Mouse (Mus musculus) embryonic fibroblast, embryonic 13.5 days (primary cell): ENCODE results near the gene Ttc41.

Experiments used
- CTCF ChIP-seq: IDR thresholded peaks from 2 replicates; pipeline ENCODE4 v1.5.1; 2011; ENCODE audit warnings: mild to moderate bottlenecking, control low read depth, low read length, moderate library complexity, borderline replicate concordance; ENCODE audit not compliant: insufficient read depth
- POLR2A ChIP-seq: IDR thresholded peaks from 2 replicates; pipeline ENCODE4 v1.6.1; 2011; ENCODE audit warnings: low read depth, mild to moderate bottlenecking, control low read depth, low read length, moderate library complexity

DNA sequence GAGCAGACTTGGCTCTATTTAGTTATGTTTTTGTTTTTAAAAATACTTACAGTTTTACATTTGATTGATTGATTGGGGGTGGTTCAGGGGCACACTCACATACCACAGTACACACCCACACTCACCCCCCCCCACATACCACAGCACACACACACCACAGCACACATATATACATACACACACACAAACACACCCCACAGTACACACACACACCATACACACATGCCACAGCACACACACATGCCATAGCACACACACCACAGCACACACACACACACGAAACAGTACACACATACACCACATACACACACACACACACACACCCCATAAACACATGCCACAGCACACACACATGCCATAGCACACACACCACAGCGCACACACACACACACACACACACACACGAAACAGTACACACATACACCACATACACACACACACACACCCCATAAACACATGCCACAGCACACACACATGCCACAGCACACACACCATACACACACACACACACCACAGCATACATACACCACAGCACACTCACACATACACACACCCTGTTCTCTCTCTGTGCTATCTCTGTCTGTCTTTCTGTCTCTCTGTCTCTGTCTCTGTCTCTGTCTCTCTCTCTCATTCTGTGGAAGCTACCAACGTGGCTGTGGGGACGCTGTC is 90.6 kb downstream of the Ttc41 start:
- TF ChIP-seq POLR2A (no peak; the same call in 1 of the 2 replicates), CTCF (no peak)
